Mouse (Mus musculus) spleen, embryonic (tissue): ENCODE measurements around the gene Cdkn2b.

Source experiments
- CTCF ChIA-PET: fragments of 350-600 bp; sonication (Branson Sonifier 250); formaldehyde crosslinking; loops from one replicate; lab custom pipeline; 2022; lab: Charles Lee

Cdkn2b gene

GRCm38 (mm10) chr4:89294091-89294485 is 16.8 kb downstream of the Cdkn2b start:
- CTCF ChIA-PET: interaction anchor here (0.7 kb wide), 1 partner anchor 21 kb away, joined by 3 read pairs; no protein-coding TSS in a partner anchor

GRCm38 (mm10) chr4:89293516-89293915 is 17.3 kb downstream of the Cdkn2b start:
- CTCF ChIA-PET: no interaction called here

- CTCF ChIA-PET: no interaction called here
Measured at GRCm38 (mm10) chr4:89289028-89289427, 21.8 kb downstream of the Cdkn2b start.

GRCm38 (mm10) chr4:89286566-89286965 is 24.3 kb downstream of the Cdkn2b start:
- CTCF ChIA-PET: no interaction called here

GRCm38 (mm10) chr4:89285688-89286087 is 25.2 kb downstream of the Cdkn2b start:
- CTCF ChIA-PET: no interaction called here

- CTCF ChIA-PET: interaction anchor here (0.6 kb wide), 1 partner anchor 143 kb away, joined by 3 read pairs; no protein-coding TSS in a partner anchor
Measured at GRCm38 (mm10) chr4:89282661-89283060, 28.2 kb downstream of the Cdkn2b start.

- CTCF ChIA-PET: no interaction called here
Measured at GRCm38 (mm10) chr4:89282036-89282566, 28.7 kb downstream of the Cdkn2b start.

- CTCF ChIA-PET: no interaction called here
Measured at GRCm38 (mm10) chr4:89281236-89281635, 29.6 kb downstream of the Cdkn2b start.

- CTCF ChIA-PET: no interaction called here
Measured at GRCm38 (mm10) chr4:89279641-89280040, 31.2 kb downstream of the Cdkn2b start.

GRCm38 (mm10) chr4:89277381-89277940 is 33.4 kb downstream of the Cdkn2b start:
- CTCF ChIA-PET: interaction anchor here (0.5 kb wide), 1 partner anchor 1282 kb away, joined by 3 read pairs; no protein-coding TSS in a partner anchor

- CTCF ChIA-PET: no interaction called here
Measured at GRCm38 (mm10) chr4:89276669-89277219, 34.1 kb downstream of the Cdkn2b start.

- CTCF ChIA-PET: no interaction called here
Measured at GRCm38 (mm10) chr4:89275811-89276584, 34.8 kb downstream of the Cdkn2b start.

GRCm38 (mm10) chr4:89274829-89275548 is 35.9 kb downstream of the Cdkn2b start:
- CTCF ChIA-PET: interaction anchor here (0.6 kb wide), 1 partner anchor 9 kb away, joined by 4 read pairs; no protein-coding TSS in a partner anchor

GRCm38 (mm10) chr4:89274006-89274405 is 36.8 kb downstream of the Cdkn2b start:
- CTCF ChIA-PET: no interaction called here

GRCm38 (mm10) chr4:89273585-89273984 is 37.3 kb downstream of the Cdkn2b start:
- CTCF ChIA-PET: no interaction called here

- CTCF ChIA-PET: interaction anchor here (0.6 kb wide), 1 partner anchor 21 kb away, joined by 3 read pairs; no protein-coding TSS in a partner anchor
Measured at GRCm38 (mm10) chr4:89272961-89273540, 37.8 kb downstream of the Cdkn2b start.

GRCm38 (mm10) chr4:89272101-89272718 is 38.6 kb downstream of the Cdkn2b start:
- CTCF ChIA-PET: interaction anchor here (0.6 kb wide), 2 partner anchors 21 to 22 kb away, joined by 3 read pairs; no protein-coding TSS in a partner anchor

- CTCF ChIA-PET: no interaction called here
Measured at GRCm38 (mm10) chr4:89257768-89258167, 53.1 kb downstream of the Cdkn2b start.
